Comparison of ENCODE assay signal across 29 mouse cellular contexts in the genomic region with DNA sequence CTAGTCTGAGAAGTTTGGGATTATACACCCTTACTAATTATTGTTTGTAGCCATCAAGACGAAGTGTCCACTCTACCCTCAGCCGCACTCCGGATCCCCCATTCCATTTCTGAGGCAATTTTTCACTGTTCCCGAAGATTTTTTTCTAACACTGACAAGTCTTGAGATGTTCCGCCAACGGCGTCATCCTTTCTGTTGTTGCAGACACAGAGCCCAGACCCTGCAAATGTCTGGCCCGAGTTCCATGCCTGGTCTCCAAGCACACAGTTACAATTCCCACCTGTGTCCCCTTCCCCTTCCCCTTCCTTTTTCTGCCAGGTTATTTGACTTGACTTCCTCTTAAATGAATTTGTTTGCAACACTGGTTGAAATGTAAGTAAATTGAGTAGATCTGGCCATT. TPM values are rescaled to one million over a fixed set of nuclear protein-coding genes. Genes with fewer than 3 reads are reported as not detected.
DNase-seq lines count a peak whose midpoint lies in the region; ATAC-seq and TF ChIP-seq lines count a peak whose summit lies in the region.
"Had no signal": no experiment of that assay in that cellular context is flagged by ENCODE, and none has a peak within 500 bp of the region (broad histone marks: within the 10 kb centered on the region; RNA-seq: fewer than 3 reads in every experiment).

No protein-coding gene starts in this region.

- H3K27me3 ChIP-seq in heart, embryonic 10.5 days (ENCODE audit: insufficient read depth, poor library complexity, severe bottlenecking): no peaks in the 10 kb centered on the region
- H3K27me3 ChIP-seq in heart, embryonic 15.5 days: no peaks in the 10 kb centered on the region
- H3K27me3 ChIP-seq in heart, embryonic 11.5 days (ENCODE audit: control insufficient read depth, insufficient read depth, low read length): no peaks in the 10 kb centered on the region
- no peaks in the 10 kb centered on the region for H3K27me3 ChIP-seq in liver, adult 2 months (ENCODE audit: control insufficient read depth, insufficient read depth, low read length)
- no peaks in the 10 kb centered on the region for H3K27me3 ChIP-seq in liver, postnatal 0 days (ENCODE audit: insufficient read depth, low read length)
- H3K27me3 ChIP-seq in stomach, embryonic 15.5 days (replicated peaks): no peaks in the 10 kb centered on the region
- H3K27me3 ChIP-seq: embryonic facial prominence, embryonic 15.5 days; forebrain, embryonic 12.5 days; hindbrain, embryonic 15.5 days; kidney, embryonic 15.5 days; liver, embryonic 15.5 days; lung, embryonic 15.5 days; megakaryocyte, embryonic 14.5 days; midbrain, embryonic 12.5 days; neural tube, embryonic 12.5 days; Patski had no signal

- 90% methylated on average over 8 of the region's 8 CpGs for WGBS in heart, embryonic 10.5 days
- 86% methylated on average over 8 of the region's 8 CpGs for WGBS in heart, embryonic 15.5 days
- 90% methylated on average over 8 of the region's 8 CpGs for WGBS in heart, embryonic 11.5 days (ENCODE audit: insufficient replicate concordance)
- 94% methylated on average over 8 of the region's 8 CpGs for WGBS in liver, adult 2 months
- 86% methylated on average over 8 of the region's 8 CpGs for WGBS in liver, postnatal 0 days (ENCODE audit: insufficient replicate concordance)
- WGBS in stomach, embryonic 15.5 days: 72% methylated on average over 8 of the region's 8 CpGs

- peaks cover 1% of the 10 kb centered on the region; the same call in 1 of the 2 replicates for H3K79me2 ChIP-seq in liver, adult 2 months (ENCODE audit: control insufficient read depth, insufficient read depth, low read length)

- no peak overlapping the region for H3K27ac ChIP-seq in heart, embryonic 10.5 days
- peak overlapping the region; percentile 53; the same call in 1 of the 2 replicates for H3K27ac ChIP-seq in heart, embryonic 15.5 days
- no peak overlapping the region for H3K27ac ChIP-seq in heart, embryonic 11.5 days (ENCODE audit: low read depth, low read length)
- H3K27ac ChIP-seq in liver, adult 2 months (replicated peaks; ENCODE audit: insufficient read depth, low read depth, low read length): peak overlapping the region; percentile 58; the same call in 1 of the 2 replicates
- no peak overlapping the region for H3K27ac ChIP-seq in liver, postnatal 0 days (ENCODE audit: low read depth)
- peak overlapping the region; percentile 60; the same call in 1 of the 2 replicates for H3K27ac ChIP-seq in stomach, embryonic 15.5 days
- H3K27ac ChIP-seq: embryonic facial prominence, embryonic 10.5 days; embryonic facial prominence, embryonic 15.5 days; forebrain, embryonic 12.5 days; hindbrain, embryonic 10.5 days; hindbrain, embryonic 15.5 days; kidney, embryonic 15.5 days; liver, embryonic 15.5 days; lung, embryonic 15.5 days; midbrain, embryonic 12.5 days; neural tube, embryonic 12.5 days had no signal

- H3K4me1 ChIP-seq in heart, embryonic 10.5 days: peaks cover 8% of the 10 kb centered on the region; the same call in 1 of the 2 replicates
- H3K4me1 ChIP-seq in heart, embryonic 15.5 days (replicated peaks): peaks cover 39% of the 10 kb centered on the region
- H3K4me1 ChIP-seq in heart, embryonic 11.5 days (ENCODE audit: control insufficient read depth, insufficient read depth, low read length): peaks cover 5% of the 10 kb centered on the region; the same call in 1 of the 2 replicates
- peaks cover 9% of the 10 kb centered on the region for H3K4me1 ChIP-seq in liver, adult 2 months (ENCODE audit: control insufficient read depth, insufficient read depth, low read length)
- H3K4me1 ChIP-seq in liver, postnatal 0 days (ENCODE audit: insufficient read depth): peaks cover 9% of the 10 kb centered on the region
- H3K4me1 ChIP-seq in stomach, embryonic 15.5 days: peaks cover 3% of the 10 kb centered on the region
- H3K4me1 ChIP-seq: embryonic facial prominence, embryonic 10.5 days; embryonic facial prominence, embryonic 15.5 days; forebrain, embryonic 12.5 days; hindbrain, embryonic 10.5 days; hindbrain, embryonic 15.5 days; midbrain, embryonic 12.5 days; neural tube, embryonic 12.5 days had no signal

- no peak for TF ChIP-seq EP300 in liver, postnatal 0 days (IDR thresholded peaks at IDR 0.05; ENCODE audit: low read depth)

- H3K4me3 ChIP-seq in heart, embryonic 10.5 days: no peak overlapping the region
- H3K4me3 ChIP-seq in heart, embryonic 15.5 days: no peak overlapping the region
- H3K4me3 ChIP-seq in heart, embryonic 11.5 days (ENCODE audit: low read depth, low read length): no peak overlapping the region
- no peak overlapping the region for H3K4me3 ChIP-seq in liver, adult 2 months (ENCODE audit: insufficient read depth, low read depth, low read length)
- H3K4me3 ChIP-seq in liver, postnatal 0 days (ENCODE audit: low read depth, low read length): no peak overlapping the region
- H3K4me3 ChIP-seq in stomach, embryonic 15.5 days (replicated peaks): no peak overlapping the region
- H3K4me3 ChIP-seq: embryonic facial prominence, embryonic 10.5 days; embryonic facial prominence, embryonic 15.5 days; forebrain, embryonic 12.5 days; hindbrain, embryonic 10.5 days; hindbrain, embryonic 15.5 days; kidney, embryonic 15.5 days; liver, embryonic 15.5 days; lung, embryonic 15.5 days; megakaryocyte, embryonic 14.5 days; midbrain, embryonic 12.5 days; myocyte; neural tube, embryonic 12.5 days had no signal

- no peak overlapping the region for H3K9ac ChIP-seq in heart, embryonic 15.5 days
- no peak overlapping the region for H3K9ac ChIP-seq in heart, embryonic 11.5 days (ENCODE audit: low read depth, low read length)
- no peak overlapping the region for H3K9ac ChIP-seq in liver, adult 2 months (ENCODE audit: low read depth, low read length)
- no peak overlapping the region for H3K9ac ChIP-seq in liver, postnatal 0 days (replicated peaks)
- no peak overlapping the region for H3K9ac ChIP-seq in stomach, embryonic 15.5 days
- H3K9ac ChIP-seq: embryonic facial prominence, embryonic 15.5 days; forebrain, embryonic 12.5 days; forebrain, postnatal 0 days; hindbrain, embryonic 15.5 days; kidney, embryonic 15.5 days; liver, embryonic 15.5 days; lung, embryonic 15.5 days; midbrain, embryonic 12.5 days; neural tube, embryonic 12.5 days had no signal

- H3K36me3 ChIP-seq in heart, embryonic 10.5 days: peaks cover 79% of the 10 kb centered on the region
- peaks cover 24% of the 10 kb centered on the region for H3K36me3 ChIP-seq in heart, embryonic 15.5 days
- peaks cover 21% of the 10 kb centered on the region for H3K36me3 ChIP-seq in heart, embryonic 11.5 days (ENCODE audit: control insufficient read depth, insufficient read depth, low read length)
- H3K36me3 ChIP-seq in liver, adult 2 months (ENCODE audit: control insufficient read depth, insufficient read depth, low read length): peaks cover 8% of the 10 kb centered on the region; the same call in 1 of the 2 replicates
- peaks cover 69% of the 10 kb centered on the region for H3K36me3 ChIP-seq in liver, postnatal 0 days (replicated peaks; ENCODE audit: insufficient read depth, low read length)
- peaks cover 17% of the 10 kb centered on the region for H3K36me3 ChIP-seq in stomach, embryonic 15.5 days

- TF ChIP-seq CTCF in liver, adult 2 months (IDR thresholded peaks at IDR 0.05; ENCODE audit: low read depth, low read length): no peak
- no peak for TF ChIP-seq CTCF in liver, postnatal 0 days (IDR thresholded peaks at IDR 0.05; ENCODE audit: low read depth)

- no peaks in the 10 kb centered on the region for H3K9me3 ChIP-seq in heart, embryonic 10.5 days
- no peaks in the 10 kb centered on the region for H3K9me3 ChIP-seq in heart, embryonic 15.5 days (replicated peaks)
- no peaks in the 10 kb centered on the region for H3K9me3 ChIP-seq in heart, embryonic 11.5 days (replicated peaks; ENCODE audit: control insufficient read depth, low read length)
- H3K9me3 ChIP-seq in liver, postnatal 0 days (ENCODE audit: low read length): no peaks in the 10 kb centered on the region
- no peaks in the 10 kb centered on the region for H3K9me3 ChIP-seq in stomach, embryonic 15.5 days
- H3K9me3 ChIP-seq: embryonic facial prominence, embryonic 10.5 days; embryonic facial prominence, embryonic 15.5 days; forebrain, embryonic 12.5 days; hindbrain, embryonic 10.5 days; hindbrain, embryonic 15.5 days; kidney, embryonic 15.5 days; liver, embryonic 15.5 days; lung, embryonic 15.5 days; megakaryocyte, embryonic 14.5 days; midbrain, embryonic 12.5 days; neural tube, embryonic 12.5 days had no signal

- ATAC-seq in heart, embryonic 15.5 days (replicated peaks; ENCODE audit: insufficient number of reproducible peaks, insufficient read depth, low FRiP score, low read depth): no peak
- ATAC-seq in heart, embryonic 11.5 days (replicated peaks; ENCODE audit: insufficient number of reproducible peaks, low FRiP score, low TSS enrichment): no peak
- no peak for ATAC-seq in liver, postnatal 0 days
- ATAC-seq in stomach, embryonic 15.5 days (ENCODE audit: insufficient read depth, low FRiP score, low read depth): no peak
- ATAC-seq: forebrain, postnatal 0 days; inflammation-experienced regulatory T-cells, adult 6 months; Patski had no signal

- TF ChIP-seq POLR2A in liver, adult 2 months (IDR thresholded peaks at IDR 0.05; ENCODE audit: extremely low read depth, insufficient read depth, low read length): no peak

- DNase-seq in heart, adult 11 months: peak; percentile 96
- no peak for DNase-seq in heart, embryonic 10.5 days (ENCODE audit: low spot score)
- no peak for DNase-seq in liver, adult 2 months (ENCODE audit: extremely low read depth, low read depth, low spot score)
- DNase-seq in liver, postnatal 0 days: no peak
- DNase-seq in adrenal gland, postnatal 4 days (ENCODE audit: low spot score in 2 of 2): no peak
- DNase-seq: cerebellum, adult 18-20 months; cerebellum, postnatal 14 days; forebrain, postnatal 0 days; liver; right cerebral cortex, postnatal 4 days; thymus, adult 18-20 months; thymus, postnatal 25 days had no signal

- H3K4me2 ChIP-seq in heart, embryonic 15.5 days: no peak overlapping the region
- H3K4me2 ChIP-seq in heart, embryonic 11.5 days: no peak overlapping the region
- H3K4me2 ChIP-seq in liver, postnatal 0 days (ENCODE audit: low read depth, low read length): no peak overlapping the region
- H3K4me2 ChIP-seq in stomach, embryonic 15.5 days: no peak overlapping the region
- H3K4me2 ChIP-seq: embryonic facial prominence, embryonic 15.5 days; forebrain, embryonic 12.5 days; hindbrain, embryonic 15.5 days; kidney, embryonic 15.5 days; liver, embryonic 15.5 days; lung, embryonic 15.5 days; midbrain, embryonic 12.5 days; neural tube, embryonic 12.5 days had no signal

RNA-seq across cellular contexts. Expression of a gene that starts 8.2 kb away (rescaled TPM):
- 82.8 and 108 TPM in 2 replicates for polyA plus RNA-seq in heart, embryonic 10.5 days (2016; fragmentation: Nextera tagmentation; extraction: Ambion mirVana)
- 98.6 and 103 TPM in 2 replicates for polyA plus RNA-seq in heart, embryonic 15.5 days (2015; fragmentation: Nextera tagmentation; extraction: Ambion mirVana)
- polyA plus RNA-seq in heart, embryonic 11.5 days (2014; fragmentation: Nextera tagmentation; extraction: Ambion mirVana): 39.3 and 81.8 TPM in 2 replicates
- total RNA-seq in liver, adult 2 months (2014; rRNA removed): 93.6 and 119 TPM in 2 replicates
- polyA plus RNA-seq in liver, adult 2 months (2012; rRNA removed): 93.9 and 121 TPM in 2 replicates
- 79.7 and 86.6 TPM in 2 replicates for polyA plus RNA-seq in liver, postnatal 0 days (2015; fragmentation: Nextera tagmentation; extraction: Ambion mirVana)
- polyA plus RNA-seq in stomach, embryonic 15.5 days (2015; fragmentation: Nextera tagmentation; extraction: Ambion mirVana): 142 and 148 TPM in 2 replicates
- total RNA-seq in adrenal gland, postnatal 4 days (2021): 100 to 1,000 TPM; 164 to 180 TPM

RNA-seq across cellular contexts. Expression of a gene that starts 21.6 kb away (rescaled TPM):
- polyA plus RNA-seq in heart, embryonic 10.5 days (2016; fragmentation: Nextera tagmentation; extraction: Ambion mirVana): 41.4 and 44.2 TPM in 2 replicates
- polyA plus RNA-seq in heart, embryonic 15.5 days (2015; fragmentation: Nextera tagmentation; extraction: Ambion mirVana): 30.2 and 38.5 TPM in 2 replicates
- 20.9 and 22.1 TPM in 2 replicates for polyA plus RNA-seq in heart, embryonic 11.5 days (2014; fragmentation: Nextera tagmentation; extraction: Ambion mirVana)
- 12.1 and 12.6 TPM in 2 replicates for total RNA-seq in liver, adult 2 months (2014; rRNA removed)
- 12.9 and 14.4 TPM in 2 replicates for polyA plus RNA-seq in liver, adult 2 months (2012; rRNA removed)
- 11.0 and 11.8 TPM in 2 replicates for polyA plus RNA-seq in liver, postnatal 0 days (2015; fragmentation: Nextera tagmentation; extraction: Ambion mirVana)
- polyA plus RNA-seq in stomach, embryonic 15.5 days (2015; fragmentation: Nextera tagmentation; extraction: Ambion mirVana): 37.7 and 41.1 TPM in 2 replicates
- total RNA-seq in adrenal gland, postnatal 4 days (2021): 10 to 100 TPM; 54.5 to 60.0 TPM

RNA-seq across cellular contexts. Expression of a gene that starts 27.7 kb away (rescaled TPM):
- polyA plus RNA-seq in heart, embryonic 10.5 days (2016; fragmentation: Nextera tagmentation; extraction: Ambion mirVana): 69.5 and 80.8 TPM in 2 replicates
- 43.7 and 53.7 TPM in 2 replicates for polyA plus RNA-seq in heart, embryonic 15.5 days (2015; fragmentation: Nextera tagmentation; extraction: Ambion mirVana)
- polyA plus RNA-seq in heart, embryonic 11.5 days (2014; fragmentation: Nextera tagmentation; extraction: Ambion mirVana): 67.4 TPM in 2 replicates
- 3.4 and 4.2 TPM in 2 replicates for total RNA-seq in liver, adult 2 months (2014; rRNA removed)
- 2.8 and 3.4 TPM in 2 replicates for polyA plus RNA-seq in liver, adult 2 months (2012; rRNA removed)
- polyA plus RNA-seq in liver, postnatal 0 days (2015; fragmentation: Nextera tagmentation; extraction: Ambion mirVana): 9.8 and 10.3 TPM in 2 replicates
- 54.7 and 59.1 TPM in 2 replicates for polyA plus RNA-seq in stomach, embryonic 15.5 days (2015; fragmentation: Nextera tagmentation; extraction: Ambion mirVana)
- total RNA-seq in adrenal gland, postnatal 4 days (2021): 10 to 100 TPM; 43.4 to 45.3 TPM

RNA-seq across cellular contexts. Expression of a gene that starts 28.2 kb away (rescaled TPM):
- 70.5 and 83.4 TPM in 2 replicates for polyA plus RNA-seq in heart, embryonic 10.5 days (2016; fragmentation: Nextera tagmentation; extraction: Ambion mirVana)
- polyA plus RNA-seq in heart, embryonic 15.5 days (2015; fragmentation: Nextera tagmentation; extraction: Ambion mirVana): 49.4 and 51.7 TPM in 2 replicates
- polyA plus RNA-seq in heart, embryonic 11.5 days (2014; fragmentation: Nextera tagmentation; extraction: Ambion mirVana): 63.1 and 67.2 TPM in 2 replicates
- total RNA-seq in liver, adult 2 months (2014; rRNA removed): 14.1 and 18.4 TPM in 2 replicates
- 23.5 and 24.6 TPM in 2 replicates for polyA plus RNA-seq in liver, adult 2 months (2012; rRNA removed)
- polyA plus RNA-seq in liver, postnatal 0 days (2015; fragmentation: Nextera tagmentation; extraction: Ambion mirVana): 25.2 and 26.7 TPM in 2 replicates
- 63.2 and 69.5 TPM in 2 replicates for polyA plus RNA-seq in stomach, embryonic 15.5 days (2015; fragmentation: Nextera tagmentation; extraction: Ambion mirVana)
- 10 to 100 TPM; 34.9 to 41.1 TPM for total RNA-seq in adrenal gland, postnatal 4 days (2021)

RNA-seq across cellular contexts. Expression of a gene that starts 45.7 kb away (rescaled TPM):
- polyA plus RNA-seq in heart, embryonic 10.5 days (2016; fragmentation: Nextera tagmentation; extraction: Ambion mirVana): 245 and 246 TPM in 2 replicates
- 177 and 206 TPM in 2 replicates for polyA plus RNA-seq in heart, embryonic 15.5 days (2015; fragmentation: Nextera tagmentation; extraction: Ambion mirVana)
- 241 and 245 TPM in 2 replicates for polyA plus RNA-seq in heart, embryonic 11.5 days (2014; fragmentation: Nextera tagmentation; extraction: Ambion mirVana)
- 52.8 and 58.8 TPM in 2 replicates for total RNA-seq in liver, adult 2 months (2014; rRNA removed)
- 24.9 and 27.9 TPM in 2 replicates for polyA plus RNA-seq in liver, adult 2 months (2012; rRNA removed)
- 93.1 and 104 TPM in 2 replicates for polyA plus RNA-seq in liver, postnatal 0 days (2015; fragmentation: Nextera tagmentation; extraction: Ambion mirVana)
- polyA plus RNA-seq in stomach, embryonic 15.5 days (2015; fragmentation: Nextera tagmentation; extraction: Ambion mirVana): 218 and 229 TPM in 2 replicates
- total RNA-seq in adrenal gland, postnatal 4 days (2021): 100 to 1,000 TPM; 127 to 134 TPM

Comparison
In these comparisons a context has a peak if more than half of its experiments do, and no peak if none do; other contexts are left out.
1. H3K27ac ChIP-seq: peak in heart, embryonic 15.5 days (single experiment), liver, adult 2 months (single experiment) and stomach, embryonic 15.5 days (single experiment); none in heart, embryonic 10.5 days (single experiment), heart, embryonic 11.5 days (single experiment) and liver, postnatal 0 days (single experiment).